Mouse (Mus musculus) hindbrain, embryonic 16.5 days (tissue): ENCODE results near the gene Trim71. TPM values are rescaled to one million over a fixed set of nuclear protein-coding genes. Genes with fewer than 3 reads are reported as not detected.
A peak's percentile ranks its signal among the peaks of the same experiment; 100 is the strongest.

ENCODE experiments used
- ATAC-seq: fragments of 200-750 bp; cut with Nextera tagmentation; 2 replicates; pipeline ENCODE4 v1.8.0; 2017; ENCODE audit warnings: moderate TSS enrichment, moderate library complexity
- H3K27ac ChIP-seq: fragments of 300-500 bp; sonication (generic); 2 replicates; pipeline ENCODE4 v1.5.1; 2014; ENCODE audit warnings: low read depth, mild to moderate bottlenecking, control low read depth, low read length, moderate library complexity
- H3K27me3 ChIP-seq: fragments of 300-500 bp; sonication (generic); replicated peaks from 2 replicates; pipeline ENCODE4 v1.6.1; 2014; ENCODE audit warnings: low read length; ENCODE audit not compliant: control insufficient read depth, insufficient read depth
- H3K36me3 ChIP-seq: fragments of 300-500 bp; sonication (generic); 2 replicates; pipeline ENCODE4 v1.6.1; 2014; ENCODE audit warnings: mild to moderate bottlenecking, low read length, moderate library complexity, mixed read lengths; ENCODE audit not compliant: control insufficient read depth, insufficient read depth
- H3K4me1 ChIP-seq: fragments of 300-500 bp; sonication (generic); 2 replicates; pipeline ENCODE4 v1.6.1; 2014; ENCODE audit warnings: low read depth, low read length; ENCODE audit not compliant: control insufficient read depth, insufficient read depth
- H3K4me2 ChIP-seq: fragments of 300-500 bp; sonication (generic); 2 replicates; pipeline ENCODE4 v1.6.1; 2014; ENCODE audit warnings: mild to moderate bottlenecking, low read length, control low read depth, moderate library complexity
- H3K4me3 ChIP-seq: fragments of 300-500 bp; sonication (generic); 2 replicates; pipeline ENCODE4 v1.5.1; 2014; ENCODE audit warnings: mild to moderate bottlenecking, low read length, control low read depth, moderate library complexity
- H3K9ac ChIP-seq: fragments of 300-500 bp; sonication (generic); 2 replicates; pipeline ENCODE4 v1.6.1; 2014; ENCODE audit warnings: low read depth, mild to moderate bottlenecking, control low read depth, low read length, moderate library complexity
- H3K9me3 ChIP-seq: fragments of 300-500 bp; sonication (generic); 2 replicates; pipeline ENCODE4 v1.6.1; 2014; ENCODE audit warnings: mild to moderate bottlenecking, low read length, moderate library complexity; ENCODE audit not compliant: control insufficient read depth
- WGBS: fragments of 180-500 bp; shearing (Covaris S2); extraction: QIAGEN DNeasy Blood & Tissue Kit; methylation state at CpG from one replicate; pipeline ENCODE4 v1.1.7; 2014; 5-methylcytosine and 5-hydroxymethylcytosine counted together
- polyA plus RNA-seq: library from polyadenylated mRNA; unstranded; fragments of >200 nt; fragmentation: Nextera tagmentation; extraction: Ambion mirVana; gene quantifications from 2 replicates; pipeline ENCODE4 v1.2.1, GENCODE M21; 2015

The Trim71 gene
- polyA plus RNA-seq, result 0.14 and 0.24 TPM in 2 replicates

DNA sequence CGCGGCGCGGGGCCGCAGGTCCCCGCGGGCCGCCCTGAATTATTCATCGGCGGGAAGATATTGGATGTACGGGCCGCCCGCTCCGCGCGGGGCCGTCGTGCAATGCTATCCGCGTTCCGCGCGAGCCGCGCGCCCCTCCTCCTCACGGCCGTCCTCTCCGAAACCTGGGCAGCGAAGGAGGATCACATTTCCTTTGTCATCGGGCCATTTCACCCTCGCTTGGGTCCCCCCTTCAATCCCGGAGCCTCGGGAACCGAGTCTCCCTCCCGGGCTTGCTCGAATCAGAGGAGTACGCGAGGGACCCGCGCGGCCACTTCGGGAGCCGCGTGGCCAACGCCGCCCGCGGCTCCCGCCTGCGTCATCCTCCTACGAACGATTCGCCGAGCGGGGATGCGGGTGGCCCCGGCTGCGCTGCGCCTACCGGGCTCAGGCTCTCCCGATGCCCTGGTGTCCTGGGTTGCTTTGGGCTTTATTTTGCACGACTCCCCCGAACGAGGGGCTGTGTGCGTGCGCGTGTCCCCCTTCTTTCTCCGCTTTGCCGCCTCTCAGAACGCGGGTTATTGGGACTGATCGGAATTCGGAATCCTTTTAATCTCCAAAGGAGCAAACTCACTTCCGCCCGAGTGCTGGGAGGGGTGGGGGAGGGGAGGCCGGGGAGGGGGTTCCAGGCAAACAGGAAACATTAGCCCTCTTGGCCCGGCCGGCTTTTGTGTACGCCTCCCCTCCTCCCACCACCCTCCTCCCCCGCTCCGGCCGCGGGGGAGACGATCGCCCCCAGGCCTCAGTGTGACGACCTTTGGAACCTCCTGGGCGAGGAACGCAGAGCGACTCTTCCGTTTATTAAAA lies at the start of gene Trim71:
Gene Trim71 (minus strand): TSS at position 609 of the 846 bp plus-strand sequence.
- Histone ChIP-seq H3K9me3 (no peaks in the 10 kb centered on the region), H3K27me3 (peaks cover 36% of the 10 kb centered on the region), H3K4me3 (peak within 1 kb of the TSS; percentile 59), H3K4me1 (peaks cover 25% of the 10 kb centered on the region), H3K9ac (peak within 1 kb of the TSS; percentile 60), H3K36me3 (no peaks in the 10 kb centered on the region), H3K4me2 (peak within 1 kb of the TSS; percentile 70), H3K27ac (peak within 1 kb of the TSS; percentile 31)
- peak; percentile 63 for ATAC-seq
- under 1% methylated on average over 74 of the region's 91 CpGs for WGBS

DNA sequence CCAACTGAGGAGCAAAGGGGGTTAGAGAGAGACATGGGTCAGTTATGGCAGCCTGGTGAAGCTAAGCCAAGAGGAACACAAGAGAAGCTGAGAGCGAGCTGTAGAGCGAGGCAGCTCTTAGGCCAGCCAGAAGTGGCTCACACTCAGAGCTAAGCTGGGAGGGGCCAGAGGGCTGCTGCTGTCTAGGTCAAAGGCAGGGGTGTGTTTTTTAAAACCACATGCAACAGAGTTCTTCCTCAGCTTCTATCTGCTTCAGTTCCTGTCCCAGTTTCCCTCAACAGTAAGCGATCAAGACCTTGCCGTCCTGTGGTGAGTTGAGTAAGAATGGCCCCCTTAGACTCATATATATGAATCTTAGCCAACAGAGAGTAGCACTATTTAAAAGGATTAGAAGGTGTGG lies 48.9 kb upstream of the Trim71 start:
- no peaks in the 10 kb centered on the region for H3K4me1 ChIP-seq

GRCm38 (mm10) chr9:114612566-114612965 lies 48.4 kb upstream of the Trim71 start:
- Histone ChIP-seq H3K9ac (no peak overlapping the region), H3K9me3 (no peaks in the 10 kb centered on the region), H3K4me2 (no peak overlapping the region), H3K27ac (no peak overlapping the region), H3K27me3 (no peaks in the 10 kb centered on the region), H3K4me3 (no peak overlapping the region), H3K36me3 (peaks cover 52% of the 10 kb centered on the region), H3K4me1 (no peaks in the 10 kb centered on the region)
- ATAC-seq, result no peak
- WGBS, result 94% methylated on average over 4 of the region's 4 CpGs

More for the DNA sequence above, 48.9 kb upstream of the Trim71 start:
- Histone ChIP-seq H3K9me3 (no peaks in the 10 kb centered on the region), H3K9ac (no peak overlapping the region), H3K27me3 (no peaks in the 10 kb centered on the region), H3K27ac (no peak overlapping the region), H3K4me3 (no peak overlapping the region), H3K36me3 (peaks cover 56% of the 10 kb centered on the region), H3K4me2 (no peak overlapping the region)
- 96% methylated on average over 4 of the region's 4 CpGs for WGBS
- no peak for ATAC-seq

GRCm38 (mm10) chr9:114610266-114610665 lies 46.1 kb upstream of the Trim71 start:
- Histone ChIP-seq H3K4me1 (no peaks in the 10 kb centered on the region), H3K27ac (no peak overlapping the region), H3K9ac (no peak overlapping the region), H3K4me3 (no peak overlapping the region), H3K9me3 (no peaks in the 10 kb centered on the region), H3K27me3 (no peaks in the 10 kb centered on the region), H3K36me3 (peaks cover 46% of the 10 kb centered on the region), H3K4me2 (no peak overlapping the region)
- ATAC-seq, result no peak
- WGBS, result 94% methylated on average over 3 of the region's 3 CpGs

DNA sequence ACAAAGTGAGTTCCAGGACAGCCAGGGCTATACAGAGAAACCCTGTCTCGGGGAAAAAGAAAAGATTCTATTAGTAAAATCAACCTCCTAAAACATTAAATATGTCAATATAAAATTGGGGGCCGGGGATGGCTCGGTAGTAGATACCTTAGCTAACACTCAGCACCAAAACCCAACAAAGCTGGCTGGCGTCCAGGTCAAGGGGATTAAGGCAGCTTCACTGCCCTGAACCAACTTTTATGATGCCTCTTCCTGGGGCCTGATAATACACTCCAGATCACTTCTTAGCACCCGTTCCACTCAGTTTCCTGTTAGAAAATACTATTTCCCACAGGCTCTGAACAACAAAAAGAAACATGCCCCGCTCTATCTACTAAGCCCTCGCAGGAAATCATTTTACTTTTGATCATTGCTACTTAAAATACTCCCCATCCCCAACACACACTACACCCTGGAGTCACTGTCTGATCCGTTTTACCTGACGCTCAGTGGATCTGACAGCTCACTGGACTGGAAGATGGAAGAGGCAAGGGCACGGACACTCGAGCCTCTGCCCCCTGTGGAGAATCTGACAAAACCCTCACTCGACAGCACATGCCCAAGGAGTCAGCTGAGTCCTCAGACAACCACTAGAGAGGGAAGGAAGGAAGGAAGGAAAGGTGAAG lies 39.8 kb upstream of the Trim71 start:
- H3K4me3 ChIP-seq, result no peak overlapping the region
- no peak overlapping the region for H3K9ac ChIP-seq
- no peak overlapping the region for H3K4me2 ChIP-seq
- peaks cover 19% of the 10 kb centered on the region for H3K36me3 ChIP-seq
- H3K27me3 ChIP-seq, result no peaks in the 10 kb centered on the region
- WGBS, result 61% methylated on average over 12 of the region's 12 CpGs
- H3K9me3 ChIP-seq, result no peaks in the 10 kb centered on the region
- peak; percentile 76 for ATAC-seq
- no peaks in the 10 kb centered on the region for H3K4me1 ChIP-seq
- H3K27ac ChIP-seq, result peak overlapping the region; percentile 39; the same call in 1 of the 2 replicates

DNA sequence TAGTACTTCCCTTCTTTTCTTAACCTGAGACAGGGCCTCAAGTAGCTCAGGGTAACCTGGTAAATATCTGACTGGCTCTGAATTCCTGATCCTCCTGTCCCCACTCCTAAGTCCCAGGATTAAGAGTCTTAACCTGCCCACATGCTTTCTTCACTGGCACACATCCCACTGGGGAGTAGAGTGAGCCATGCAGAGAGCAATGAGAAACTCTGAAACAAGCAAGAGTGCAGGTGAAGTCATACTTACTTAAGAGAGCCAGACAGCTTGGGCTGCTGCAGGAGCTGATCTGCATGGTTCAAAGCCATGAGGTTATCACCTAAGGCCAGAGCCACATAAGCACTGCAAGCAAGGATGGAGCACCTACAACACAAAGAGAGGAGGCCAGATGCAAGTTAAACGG lies 36.9 kb upstream of the Trim71 start:
- H3K9me3 ChIP-seq, result no peaks in the 10 kb centered on the region
- H3K27me3 ChIP-seq, result no peaks in the 10 kb centered on the region
- H3K4me2 ChIP-seq, result no peak overlapping the region
- H3K4me3 ChIP-seq, result no peak overlapping the region
- peaks cover 23% of the 10 kb centered on the region for H3K36me3 ChIP-seq
- 38% methylated on average over 1 of the region's 1 CpGs for WGBS
- no peak overlapping the region for H3K9ac ChIP-seq
- no peaks in the 10 kb centered on the region for H3K4me1 ChIP-seq
- no peak for ATAC-seq
- H3K27ac ChIP-seq, result no peak overlapping the region

DNA sequence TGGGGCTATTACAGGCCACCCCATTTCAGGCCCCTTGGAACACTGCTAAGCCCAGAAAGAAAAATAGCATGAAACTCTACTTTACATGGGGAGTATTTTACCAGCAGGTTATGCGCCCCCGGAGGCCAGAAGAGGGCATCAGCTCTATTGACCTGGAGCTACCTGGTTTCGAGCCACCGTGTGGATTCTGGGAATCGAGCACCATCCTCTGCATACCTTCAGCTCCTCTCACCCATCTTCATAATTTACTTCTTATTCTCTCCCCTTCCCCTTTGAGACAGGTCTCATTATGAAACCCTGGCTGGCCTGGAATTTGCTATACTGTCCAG lies 20.8 kb upstream of the Trim71 start:
- Histone ChIP-seq H3K4me3 (no peak overlapping the region), H3K9ac (no peak overlapping the region), H3K27me3 (no peaks in the 10 kb centered on the region), H3K27ac (no peak overlapping the region), H3K36me3 (peaks cover 11% of the 10 kb centered on the region; the same call in 1 of the 2 replicates), H3K4me2 (no peak overlapping the region), H3K9me3 (no peaks in the 10 kb centered on the region), H3K4me1 (peaks cover 4% of the 10 kb centered on the region; the same call in 1 of the 2 replicates)
- ATAC-seq, result no peak
- 34% methylated on average over 5 of the region's 5 CpGs for WGBS

GRCm38 (mm10) chr9:114584183-114585016 lies 20.2 kb upstream of the Trim71 start:
- Histone ChIP-seq H3K36me3 (peaks cover 10% of the 10 kb centered on the region; the same call in 1 of the 2 replicates), H3K9me3 (no peaks in the 10 kb centered on the region), H3K4me1 (peaks cover 4% of the 10 kb centered on the region; the same call in 1 of the 2 replicates), H3K9ac (peak overlapping the region; percentile 19), H3K27me3 (no peaks in the 10 kb centered on the region), H3K27ac (no peak overlapping the region), H3K4me2 (peak overlapping the region; percentile 54), H3K4me3 (peak overlapping the region; percentile 25)
- peak; percentile 75 for ATAC-seq
- WGBS, result 6% methylated on average over 31 of the region's 31 CpGs
